Mouse (Mus musculus) stomach, embryonic 15.5 days (tissue): Measurements from ENCODE around the gene Rbm34. TPM values are rescaled to one million over a fixed set of nuclear protein-coding genes. Genes with fewer than 3 reads are reported as not detected.

Source experiments
- ATAC-seq: fragments of 200-750 bp; cut with Nextera tagmentation; 2 replicates; pipeline ENCODE4 v1.8.0; 2017; ENCODE audit warnings: low read depth, moderate number of reproducible peaks, moderate TSS enrichment; ENCODE audit not compliant: insufficient read depth, low FRiP score
- H3K27ac ChIP-seq: fragments of 300-500 bp; sonication (generic); 2 replicates; pipeline ENCODE4 v1.5.1; 2015; ENCODE audit warnings: mild to moderate bottlenecking, inconsistent platforms
- H3K27me3 ChIP-seq: fragments of 300-500 bp; sonication (generic); replicated peaks from 2 replicates; pipeline ENCODE4 v1.6.1; 2015; ENCODE audit warnings: inconsistent platforms
- H3K36me3 ChIP-seq: fragments of 300-500 bp; sonication (generic); 2 replicates; pipeline ENCODE4 v1.6.1; 2015; ENCODE audit warnings: inconsistent platforms
- H3K4me1 ChIP-seq: fragments of 300-500 bp; sonication (generic); 2 replicates; pipeline ENCODE4 v1.6.1; 2015; ENCODE audit warnings: inconsistent platforms
- H3K4me2 ChIP-seq: fragments of 300-500 bp; sonication (generic); 2 replicates; pipeline ENCODE4 v1.6.1; 2015; ENCODE audit warnings: mild to moderate bottlenecking, inconsistent platforms
- H3K4me3 ChIP-seq: fragments of 300-500 bp; sonication (generic); replicated peaks from 2 replicates; pipeline ENCODE4 v1.5.1; 2015; ENCODE audit warnings: inconsistent platforms
- H3K9ac ChIP-seq: fragments of 300-500 bp; sonication (generic); 2 replicates; pipeline ENCODE4 v1.6.1; 2015; ENCODE audit warnings: inconsistent platforms
- H3K9me3 ChIP-seq: fragments of 300-500 bp; sonication (generic); 2 replicates; pipeline ENCODE4 v1.6.1; 2016; ENCODE audit warnings: inconsistent platforms
- WGBS: fragments of 180-500 bp; shearing (Covaris S2); methylation state at CpG from one replicate; pipeline ENCODE4 v1.1.7; 2015; 5-methylcytosine and 5-hydroxymethylcytosine counted together
- polyA plus RNA-seq: library from polyadenylated mRNA; unstranded; fragments of >200 nt; fragmentation: Nextera tagmentation; extraction: Ambion mirVana; gene quantifications from 2 replicates; pipeline ENCODE4 v1.2.1, GENCODE M21; 2015

Gene Rbm34
- polyA plus RNA-seq, 1 experiment from 2014 or later, result 24.3 TPM

DNA sequence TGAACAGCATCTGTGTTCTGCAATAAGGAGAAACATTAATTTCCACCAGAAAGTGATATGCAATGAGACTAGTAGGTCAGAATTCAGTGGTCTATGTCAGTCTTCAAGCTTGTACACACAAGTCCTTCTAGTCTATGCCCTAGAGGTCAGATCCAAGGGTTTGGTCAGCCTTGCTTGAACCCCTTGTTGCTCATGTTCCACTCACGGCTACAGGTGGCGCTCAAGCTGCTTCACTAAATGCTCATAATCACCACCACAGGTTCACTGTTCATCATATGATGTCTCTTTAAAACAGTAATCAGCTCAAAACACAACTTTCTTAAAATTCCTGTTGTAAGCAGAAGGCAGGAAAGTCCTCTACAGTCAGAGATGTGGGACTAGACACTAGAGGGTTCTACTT, 21.3 kb downstream of the Rbm34 start:
- Histone ChIP-seq H3K9ac (no peak overlapping the region), H3K9me3 (no peaks in the 10 kb centered on the region), H3K27ac (no peak overlapping the region), H3K4me2 (no peak overlapping the region), H3K36me3 (peaks cover 16% of the 10 kb centered on the region), H3K4me3 (no peak overlapping the region), H3K4me1 (peaks cover 3% of the 10 kb centered on the region; the same call in 1 of the 2 replicates), H3K27me3 (no peaks in the 10 kb centered on the region)
- WGBS, result 73% methylated on average over 2 of the region's 2 CpGs
- ATAC-seq, result no peak

- Histone ChIP-seq H3K4me3 (no peak overlapping the region), H3K36me3 (peaks cover 8% of the 10 kb centered on the region; the same call in 1 of the 2 replicates), H3K9me3 (no peaks in the 10 kb centered on the region), H3K4me2 (peak overlapping the region; percentile 79; the same call in 1 of the 2 replicates), H3K27me3 (no peaks in the 10 kb centered on the region), H3K9ac (no peak overlapping the region; the same call in 1 of the 2 replicates), H3K4me1 (peaks cover 18% of the 10 kb centered on the region; the same call in 1 of the 2 replicates), H3K27ac (no peak overlapping the region)
- WGBS, result 79% methylated on average over 7 of the region's 7 CpGs
- no peak for ATAC-seq
These were observed 24.4 kb downstream of the Rbm34 start for GRCm38 (mm10) chr8:126946444-126946843.

GRCm38 (mm10) chr8:126945730-126946163, 25.1 kb downstream of the Rbm34 start, which contains the start of gene Tomm20:
Tomm20 (minus strand) TSS chr8:126945844.
- H3K4me2 ChIP-seq, result peak within 1 kb of the TSS; percentile 91
- peak within 1 kb of the TSS; percentile 89 for H3K9ac ChIP-seq
- WGBS, result under 1% methylated on average over 48 of the region's 48 CpGs
- H3K4me1 ChIP-seq, result peaks cover 18% of the 10 kb centered on the region; the same call in 1 of the 2 replicates
- H3K27me3 ChIP-seq, result no peaks in the 10 kb centered on the region
- H3K27ac ChIP-seq, result peak within 1 kb of the TSS; percentile 85
- peak within 1 kb of the TSS; percentile 84 for H3K4me3 ChIP-seq
- H3K9me3 ChIP-seq, result no peaks in the 10 kb centered on the region
- 0 out of 2 replicates have a peak, but pooled peaks cover 4% of the 10 kb centered on the region for H3K36me3 ChIP-seq
- ATAC-seq, result peak; percentile 93

- H3K4me3 ChIP-seq, result peak overlapping the region; percentile 84
- H3K9ac ChIP-seq, result peak overlapping the region; percentile 89
- H3K9me3 ChIP-seq, result no peaks in the 10 kb centered on the region
- peaks cover 18% of the 10 kb centered on the region; the same call in 1 of the 2 replicates for H3K4me1 ChIP-seq
- H3K36me3 ChIP-seq, result 0 out of 2 replicates have a peak, but pooled peaks cover 4% of the 10 kb centered on the region
- H3K27me3 ChIP-seq, result no peaks in the 10 kb centered on the region
- peak overlapping the region; percentile 85 for H3K27ac ChIP-seq
- peak overlapping the region; percentile 91 for H3K4me2 ChIP-seq
- peak; percentile 41; the same call in 1 of the 2 replicates for ATAC-seq
- WGBS, result under 1% methylated on average over 46 of the region's 46 CpGs
These were observed 25.8 kb downstream of the Rbm34 start for GRCm38 (mm10) chr8:126944781-126945691.

GRCm38 (mm10) chr8:126943565-126943964, 27.3 kb downstream of the Rbm34 start:
- H3K4me2 ChIP-seq, result peak overlapping the region; percentile 91
- H3K36me3 ChIP-seq, result peaks cover 8% of the 10 kb centered on the region
- H3K4me3 ChIP-seq, result 0 out of 2 replicates have a peak overlapping the region, but pooled peaks have one; percentile 84
- H3K9ac ChIP-seq, result no peak overlapping the region
- peaks cover 18% of the 10 kb centered on the region; the same call in 1 of the 2 replicates for H3K4me1 ChIP-seq
- no peak for ATAC-seq
- 82% methylated on average over 7 of the region's 7 CpGs for WGBS
- H3K9me3 ChIP-seq, result no peaks in the 10 kb centered on the region
- no peak overlapping the region for H3K27ac ChIP-seq
- no peaks in the 10 kb centered on the region for H3K27me3 ChIP-seq

GRCm38 (mm10) chr8:126937337-126937736, 33.5 kb downstream of the Rbm34 start:
- H3K4me1 ChIP-seq, result peaks cover 4% of the 10 kb centered on the region; the same call in 1 of the 2 replicates
- H3K4me3 ChIP-seq, result no peak overlapping the region
- WGBS, result 91% methylated on average over 3 of the region's 3 CpGs
- H3K9me3 ChIP-seq, result no peaks in the 10 kb centered on the region
- H3K27ac ChIP-seq, result no peak overlapping the region
- no peak overlapping the region for H3K9ac ChIP-seq
- no peaks in the 10 kb centered on the region for H3K27me3 ChIP-seq
- ATAC-seq, result no peak
- no peak overlapping the region for H3K4me2 ChIP-seq
- peaks cover 46% of the 10 kb centered on the region for H3K36me3 ChIP-seq

DNA sequence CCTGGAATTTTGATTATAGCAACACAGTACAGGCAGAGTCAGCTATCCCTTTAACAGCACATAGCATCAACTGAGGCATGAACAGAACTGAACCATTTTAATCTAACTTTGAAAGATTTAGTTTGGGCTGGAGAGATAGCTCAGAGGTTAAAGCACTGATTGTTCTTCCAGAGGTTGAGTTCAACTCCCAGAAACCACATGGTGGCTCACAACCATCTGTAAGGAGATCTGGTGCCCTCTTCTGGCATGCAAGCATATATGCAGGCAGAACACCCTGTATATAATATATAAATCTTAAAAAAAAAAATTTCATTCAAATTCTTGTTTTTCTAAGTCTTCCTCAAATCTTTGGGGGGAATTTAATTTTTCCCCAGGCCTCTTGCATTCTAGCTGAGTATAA, 34.9 kb downstream of the Rbm34 start:
- Histone ChIP-seq H3K27me3 (no peaks in the 10 kb centered on the region), H3K4me2 (no peak overlapping the region), H3K4me1 (no peaks in the 10 kb centered on the region), H3K27ac (no peak overlapping the region), H3K9ac (no peak overlapping the region), H3K36me3 (peaks cover 46% of the 10 kb centered on the region), H3K4me3 (no peak overlapping the region), H3K9me3 (no peaks in the 10 kb centered on the region)
- no peak for ATAC-seq

GRCm38 (mm10) chr8:126935387-126935786, 35.5 kb downstream of the Rbm34 start:
- Histone ChIP-seq H3K4me2 (no peak overlapping the region), H3K27ac (no peak overlapping the region), H3K4me1 (no peaks in the 10 kb centered on the region), H3K36me3 (peaks cover 46% of the 10 kb centered on the region), H3K9me3 (no peaks in the 10 kb centered on the region), H3K9ac (no peak overlapping the region), H3K4me3 (no peak overlapping the region), H3K27me3 (no peaks in the 10 kb centered on the region)
- ATAC-seq, result no peak
- 87% methylated on average over 2 of the region's 2 CpGs for WGBS

DNA sequence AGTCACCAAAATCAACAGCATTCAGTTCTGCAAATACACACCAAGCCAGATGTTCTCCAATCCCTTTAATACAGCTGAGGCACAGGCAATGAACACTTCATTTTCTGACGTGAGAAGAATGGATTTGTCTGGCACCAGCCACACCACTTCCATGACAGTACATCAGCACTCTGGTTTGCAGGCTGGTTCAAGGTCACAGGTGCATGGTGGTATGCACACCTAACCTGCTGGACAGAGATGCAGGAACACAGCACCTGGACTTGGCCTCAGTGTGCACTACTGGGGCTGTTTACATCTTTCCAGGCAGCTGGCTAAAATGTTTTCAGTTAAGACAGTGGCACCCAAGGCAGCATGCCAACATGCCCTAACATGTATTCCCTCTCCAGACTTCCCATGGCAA, 38.2 kb downstream of the Rbm34 start:
- 52% methylated on average over 1 of the region's 1 CpGs for whole genome bisulfite sequencing
- ATAC-seq, result no peak

DNA sequence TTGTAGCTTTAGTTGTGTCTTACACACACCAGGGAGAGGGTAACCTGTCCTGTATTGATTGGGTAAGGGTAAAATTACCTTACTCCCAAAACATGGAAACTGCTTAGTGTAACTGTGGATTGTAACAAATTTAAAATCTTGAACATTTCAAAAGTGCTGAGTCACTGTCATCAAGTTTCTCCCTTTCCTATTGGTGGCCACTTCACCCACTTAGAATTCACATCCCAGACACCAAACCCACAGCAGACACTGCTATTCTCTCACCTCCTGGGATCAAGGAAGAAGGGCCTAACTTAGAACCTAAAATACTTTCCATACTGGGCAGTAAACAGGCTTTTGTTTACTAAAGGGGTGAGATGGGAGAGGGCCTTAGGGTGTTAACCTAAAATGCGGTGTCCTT, 38.6 kb downstream of the Rbm34 start:
- Histone ChIP-seq H3K4me2 (no peak overlapping the region), H3K9me3 (no peaks in the 10 kb centered on the region), H3K4me3 (no peak overlapping the region), H3K27ac (no peak overlapping the region), H3K36me3 (peaks cover 37% of the 10 kb centered on the region), H3K9ac (no peak overlapping the region), H3K27me3 (no peaks in the 10 kb centered on the region), H3K4me1 (no peaks in the 10 kb centered on the region)
- 82% methylated on average over 1 of the region's 1 CpGs for WGBS
- ATAC-seq, result no peak

More for the DNA sequence above, 38.2 kb downstream of the Rbm34 start:
- H3K27me3 ChIP-seq, result no peaks in the 10 kb centered on the region
- no peak overlapping the region for H3K9ac ChIP-seq
- peaks cover 40% of the 10 kb centered on the region for H3K36me3 ChIP-seq
- no peaks in the 10 kb centered on the region for H3K4me1 ChIP-seq
- H3K27ac ChIP-seq, result no peak overlapping the region
- no peaks in the 10 kb centered on the region for H3K9me3 ChIP-seq
- H3K4me3 ChIP-seq, result no peak overlapping the region
- no peak overlapping the region for H3K4me2 ChIP-seq

GRCm38 (mm10) chr8:126931720-126932119, 39.2 kb downstream of the Rbm34 start:
- no peak overlapping the region for H3K4me2 ChIP-seq
- H3K27ac ChIP-seq, result no peak overlapping the region
- H3K9ac ChIP-seq, result no peak overlapping the region
- no peaks in the 10 kb centered on the region for H3K4me1 ChIP-seq
- H3K27me3 ChIP-seq, result no peaks in the 10 kb centered on the region
- no peak for ATAC-seq
- 41% methylated on average over 2 of the region's 2 CpGs for WGBS
- no peaks in the 10 kb centered on the region for H3K9me3 ChIP-seq
- no peak overlapping the region for H3K4me3 ChIP-seq
- peaks cover 31% of the 10 kb centered on the region for H3K36me3 ChIP-seq

GRCm38 (mm10) chr8:126929607-126930161, 41.2 kb downstream of the Rbm34 start:
- Histone ChIP-seq H3K4me1 (no peaks in the 10 kb centered on the region), H3K27me3 (no peaks in the 10 kb centered on the region), H3K4me2 (no peak overlapping the region), H3K9me3 (no peaks in the 10 kb centered on the region), H3K9ac (no peak overlapping the region), H3K4me3 (no peak overlapping the region), H3K27ac (no peak overlapping the region), H3K36me3 (peaks cover 18% of the 10 kb centered on the region)
- WGBS, result 76% methylated on average over 3 of the region's 3 CpGs
- no peak for ATAC-seq
